Mouse (Mus musculus) embryo, embryonic 9.5 days (tissue): ENCODE results near the gene Rala.

Source experiments
- DNase-seq: peaks from one replicate; pipeline ENCODE4 v3.0.0-alpha.2; 2017; ENCODE audit errors: extremely low spot score

The Rala gene

GRCm38 (mm10) chr13:17884211-17884610 is 59.8 kb downstream of the Rala start:
- DNase-seq, result no peak

- DNase-seq, result no peak
Measured at GRCm38 (mm10) chr13:17879061-17879460, 65.0 kb downstream of the Rala start.

GRCm38 (mm10) chr13:17866741-17867140 is 77.3 kb downstream of the Rala start:
- DNase-seq, result no peak

- no peak for DNase-seq
Measured at GRCm38 (mm10) chr13:17860536-17860935, 83.5 kb downstream of the Rala start.

- DNase-seq, result no peak
Measured at GRCm38 (mm10) chr13:17859365-17860033, 84.5 kb downstream of the Rala start.

- no peak for DNase-seq
Measured at GRCm38 (mm10) chr13:17857046-17857445, 87.0 kb downstream of the Rala start.

GRCm38 (mm10) chr13:17855492-17856138 is 88.4 kb downstream of the Rala start:
- DNase-seq, result peak; percentile 35

GRCm38 (mm10) chr13:17854755-17855154 is 89.3 kb downstream of the Rala start:
- no peak for DNase-seq

GRCm38 (mm10) chr13:17843336-17843735 is 100.7 kb downstream of the Rala start:
- no peak for DNase-seq

- peak; percentile 33 for DNase-seq
Measured at GRCm38 (mm10) chr13:17842756-17843155, 101.3 kb downstream of the Rala start.

GRCm38 (mm10) chr13:17839137-17839536 is 104.9 kb downstream of the Rala start:
- DNase-seq, result no peak

GRCm38 (mm10) chr13:17838484-17838851 is 105.6 kb downstream of the Rala start:
- peak; percentile 63 for DNase-seq

GRCm38 (mm10) chr13:17837610-17838483 is 106.2 kb downstream of the Rala start:
- peak; percentile 49 for DNase-seq

- DNase-seq, result no peak
Measured at GRCm38 (mm10) chr13:17836808-17837207, 107.2 kb downstream of the Rala start.

GRCm38 (mm10) chr13:17832940-17833339 is 111.1 kb downstream of the Rala start:
- DNase-seq, result no peak
